Mouse (Mus musculus) brain, adult 10 weeks (tissue): Measurements from ENCODE around the gene Gm21970. TPM values are rescaled to one million over a fixed set of nuclear protein-coding genes. Genes with fewer than 3 reads are reported as not detected.

Experiments used
- polyA plus RNA-seq: library from polyadenylated mRNA; stranded (reverse); fragments of 350-450 nt; fragmentation: Illumina TruSeq; extraction: RNeasy Lipid Tissue Mini Kit (QIAGEN cat#74804); gene quantifications from one replicate; pipeline ENCODE4 v1.2.3, GENCODE M21; 2015; ENCODE audit warnings: low read depth, low replicate concordance

The Gm21970 gene
- polyA plus RNA-seq: not detected

GRCm38 (mm10) chr16:91391421-91391820, at the start of gene Gm21970:
TSS of gene Gm21970 (plus strand) at chr16:91391721.

GRCm38 (mm10) chr16:91372577-91373472, 18.7 kb upstream of the Gm21970 start, which contains the start of gene Ifnar2:
TSS of gene Ifnar2 (plus strand) at chr16:91372783.

GRCm38 (mm10) chr16:91405640-91406584, 14.4 kb downstream of the Gm21970 start, which contains the start of gene Il10rb:
TSS of gene Il10rb (plus strand) at chr16:91406164.

Other genes with a start within 250 kb of the Gm21970 start
- 24.7 TPM for gene Olig2, start 166.3 kb upstream of the Gm21970 start, polyA plus RNA-seq
- 109 TPM for gene Olig1, start 121.9 kb upstream of the Gm21970 start, polyA plus RNA-seq
- gene Ifnar2, start 18.9 kb upstream of the Gm21970 start, polyA plus RNA-seq: 25.9 TPM
- 12.1 TPM for gene Il10rb, start 14.4 kb downstream of the Gm21970 start, polyA plus RNA-seq
- 29.7 TPM for gene Ifnar1, start 93.5 kb downstream of the Gm21970 start, polyA plus RNA-seq
- 42.7 TPM for gene Ifngr2, start 155.4 kb downstream of the Gm21970 start, polyA plus RNA-seq
- 95.7 TPM for gene Tmem50b, start 206.1 kb downstream of the Gm21970 start, polyA plus RNA-seq
- gene Dnajc28, start 227.3 kb downstream of the Gm21970 start, polyA plus RNA-seq: 10.5 TPM